Mouse (Mus musculus) testis, adult 2 months (tissue): Measurements from ENCODE around the gene Gstt4.
A peak's percentile ranks its signal among the peaks of the same experiment; 100 is the strongest.

ENCODE experiments used
- CTCF ChIP-seq: fragments of 200-500 bp; IDR thresholded peaks from 2 replicates; pipeline ENCODE4 v1.5.1; 2012; ENCODE audit warnings: low read depth, mild to moderate bottlenecking, inconsistent platforms, low read length, moderate library complexity; ENCODE audit not compliant: control insufficient read depth, insufficient read depth, insufficient replicate concordance
- POLR2A ChIP-seq: fragments of 200-500 bp; IDR thresholded peaks from 2 replicates; pipeline ENCODE4 v1.6.1; 2012; ENCODE audit warnings: low read depth, mild to moderate bottlenecking, inconsistent platforms, low read length, moderate library complexity; ENCODE audit not compliant: control insufficient read depth

DNA sequence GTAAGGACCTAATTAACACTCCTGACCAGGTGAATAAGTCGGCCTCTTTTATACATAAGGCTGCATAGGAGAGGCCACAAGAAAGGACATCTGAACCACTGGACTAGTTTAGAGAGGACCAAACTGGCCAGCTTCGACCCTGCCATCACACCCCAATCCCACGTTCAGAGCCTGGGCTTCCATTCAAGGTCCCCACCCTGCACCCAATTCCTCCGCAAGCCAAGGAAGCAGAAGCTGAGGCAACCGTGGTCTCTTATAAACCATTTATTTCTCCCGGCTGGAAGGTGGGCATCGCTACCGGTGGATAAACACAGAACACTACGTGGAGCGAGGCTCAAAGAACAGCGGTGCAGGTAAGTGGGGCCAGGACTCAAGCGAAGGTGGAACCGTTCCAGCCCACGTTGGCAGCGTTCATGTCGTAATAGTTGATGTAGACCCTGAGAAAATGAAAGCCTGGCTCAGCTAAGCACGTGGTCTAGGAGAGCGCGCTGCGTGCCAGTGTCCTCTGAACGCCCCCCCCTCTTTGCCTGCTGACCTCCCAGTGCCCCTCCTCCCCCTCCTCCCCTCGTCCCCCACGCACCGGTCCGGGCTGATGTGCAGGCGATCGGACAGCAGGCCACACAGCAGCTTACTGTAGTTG lies 36.9 kb upstream of the Gstt4 start:
- TF ChIP-seq CTCF: peak; percentile 0; the same call in 1 of the 2 replicates
- no peak for TF ChIP-seq POLR2A
